21 mouse cellular contexts compared by ENCODE assay signal in genomic region chr6:92614771-92615170, GRCm38 (mm10).
DNase-seq lines count a peak whose midpoint lies in the region; ATAC-seq lines count a peak whose summit lies in the region.
"Had no signal": no experiment of that assay in that cellular context is flagged by ENCODE, and none has a peak within 500 bp of the region (broad histone marks: within the 10 kb centered on the region; RNA-seq: fewer than 3 reads in every experiment).

No protein-coding gene starts in this region.

- intact Hi-C loops in gastrocnemius, postnatal 36 days (cut with DNase I): no loop called here

- H3K27ac ChIP-seq in heart, embryonic 12.5 days (ENCODE audit: poor library complexity, severe bottlenecking): no peak overlapping the region
- no peak overlapping the region for H3K27ac ChIP-seq in kidney, embryonic 16.5 days (ENCODE audit: low read length)
- H3K27ac ChIP-seq in forebrain, embryonic 12.5 days: no peak overlapping the region
- H3K27ac ChIP-seq: embryonic facial prominence, embryonic 15.5 days; gastrocnemius, adult 2 months; hindbrain, embryonic 13.5 days; midbrain, embryonic 13.5 days; neural tube, embryonic 12.5 days had no signal

- DNase-seq in heart, adult 11 months: peak; percentile 90
- DNase-seq in kidney, adult 8-10 months: peak; percentile 12 to 29
- DNase-seq in heart, adult 9 months (ENCODE audit: low spot score in 2 of 2): peak; percentile 33 to 35
- peak; percentile 26 for DNase-seq in kidney, postnatal 14 days
- no peak for DNase-seq in gastrocnemius, postnatal 36 days
- DNase-seq: cerebellum, postnatal 14 days; forebrain, postnatal 0 days; gastrocnemius, adult 2 months; left cerebral cortex, postnatal 4 days; liver; lung, postnatal 14 days; thymus, postnatal 14 days had no signal

- H3K9me3 ChIP-seq in heart, embryonic 12.5 days (replicated peaks): peaks cover 5% of the 10 kb centered on the region; the same call in 1 of the 2 replicates
- no peaks in the 10 kb centered on the region for H3K9me3 ChIP-seq in kidney, embryonic 16.5 days (ENCODE audit: low read length)
- 0 out of 2 replicates have a peak, but pooled peaks cover 6% of the 10 kb centered on the region for H3K9me3 ChIP-seq in forebrain, embryonic 12.5 days
- H3K9me3 ChIP-seq: embryonic facial prominence, embryonic 15.5 days; hindbrain, embryonic 13.5 days had no signal

- H3K9ac ChIP-seq in heart, embryonic 12.5 days: no peak overlapping the region
- no peak overlapping the region for H3K9ac ChIP-seq in kidney, embryonic 16.5 days (replicated peaks; ENCODE audit: low read length)
- no peak overlapping the region for H3K9ac ChIP-seq in forebrain, embryonic 12.5 days
- H3K9ac ChIP-seq: embryonic facial prominence, embryonic 15.5 days; forebrain, postnatal 0 days; hindbrain, embryonic 13.5 days; midbrain, embryonic 13.5 days; neural tube, embryonic 12.5 days had no signal

- ATAC-seq in heart, embryonic 12.5 days (ENCODE audit: insufficient number of reproducible peaks, low FRiP score): no peak
- no peak for ATAC-seq in kidney, embryonic 16.5 days (ENCODE audit: low FRiP score, low TSS enrichment)
- no peak for ATAC-seq in forebrain, embryonic 12.5 days (ENCODE audit: low FRiP score)
- ATAC-seq: forebrain, postnatal 0 days; inflammation-experienced regulatory T-cells, adult 6 months; midbrain, embryonic 13.5 days had no signal

- H3K4me2 ChIP-seq in heart, embryonic 12.5 days: no peak overlapping the region
- no peak overlapping the region for H3K4me2 ChIP-seq in kidney, embryonic 16.5 days (replicated peaks; ENCODE audit: low read depth, low read length)
- no peak overlapping the region for H3K4me2 ChIP-seq in forebrain, embryonic 12.5 days
- H3K4me2 ChIP-seq: embryonic facial prominence, embryonic 15.5 days; hindbrain, embryonic 13.5 days; midbrain, embryonic 13.5 days; neural tube, embryonic 12.5 days had no signal

- H3K4me1 ChIP-seq in heart, embryonic 12.5 days (replicated peaks): peaks cover 8% of the 10 kb centered on the region
- 0 out of 2 replicates have a peak, but pooled peaks cover 6% of the 10 kb centered on the region for H3K4me1 ChIP-seq in kidney, embryonic 16.5 days (ENCODE audit: insufficient read depth, low read length)
- H3K4me1 ChIP-seq in forebrain, embryonic 12.5 days: no peaks in the 10 kb centered on the region
- H3K4me1 ChIP-seq: hindbrain, embryonic 13.5 days; midbrain, embryonic 13.5 days; neural tube, embryonic 12.5 days had no signal

- H3K36me3 ChIP-seq in heart, embryonic 12.5 days: no peaks in the 10 kb centered on the region
- no peaks in the 10 kb centered on the region for H3K36me3 ChIP-seq in kidney, embryonic 16.5 days (ENCODE audit: insufficient read depth, low read length)
- no peaks in the 10 kb centered on the region for H3K36me3 ChIP-seq in forebrain, embryonic 12.5 days (replicated peaks)
- H3K36me3 ChIP-seq: embryonic facial prominence, embryonic 15.5 days; neural tube, embryonic 12.5 days had no signal

- H3K27me3 ChIP-seq in heart, embryonic 12.5 days (replicated peaks): no peaks in the 10 kb centered on the region
- H3K27me3 ChIP-seq in kidney, embryonic 16.5 days (ENCODE audit: insufficient read depth, low read length): no peaks in the 10 kb centered on the region
- no peaks in the 10 kb centered on the region for H3K27me3 ChIP-seq in forebrain, embryonic 12.5 days
- H3K27me3 ChIP-seq: CH12.LX; embryonic facial prominence, embryonic 15.5 days; hindbrain, embryonic 13.5 days; midbrain, embryonic 13.5 days; neural tube, embryonic 12.5 days had no signal

- H3K4me3 ChIP-seq in heart, embryonic 12.5 days: no peak overlapping the region
- no peak overlapping the region for H3K4me3 ChIP-seq in kidney, embryonic 16.5 days (ENCODE audit: low read length)
- no peak overlapping the region for H3K4me3 ChIP-seq in forebrain, embryonic 12.5 days (replicated peaks)
- H3K4me3 ChIP-seq: embryonic facial prominence, embryonic 15.5 days; gastrocnemius, adult 2 months; hindbrain, embryonic 13.5 days; midbrain, embryonic 13.5 days; neural tube, embryonic 12.5 days had no signal

- 78% methylated on average over 3 of the region's 3 CpGs for WGBS in heart, embryonic 12.5 days
- WGBS in kidney, embryonic 16.5 days: 68% methylated on average over 3 of the region's 3 CpGs
- 87% methylated on average over 3 of the region's 3 CpGs for WGBS in forebrain, embryonic 12.5 days

Comparison
In these comparisons a context has a peak if more than half of its experiments do, and no peak if none do; other contexts are left out.
1. DNase-seq: peak in heart, adult 11 months (single experiment), kidney, adult 8-10 months (2 of 2), heart, adult 9 months (2 of 2) and kidney, postnatal 14 days (single experiment); none in gastrocnemius, postnatal 36 days (0 of 2).